Mouse (Mus musculus) urinary bladder, adult 2 months (tissue): Measurements from ENCODE around the gene Dbh. TPM values are rescaled to one million over a fixed set of nuclear protein-coding genes. Genes with fewer than 3 reads are reported as not detected.

ENCODE experiments used
- DNase-seq: peaks from one replicate; pipeline ENCODE4 v3.0.0; 2022; ENCODE audit warnings: low spot score
- polyA plus RNA-seq: library from polyadenylated mRNA; depleted of rRNA; stranded (reverse); fragments of >200 nt; gene quantifications from 2 replicates; pipeline ENCODE4 v1.2.3, GENCODE M21; 2012; rRNA removed

Dbh gene
- polyA plus RNA-seq, 1 experiment: 0.44 TPM

DNA sequence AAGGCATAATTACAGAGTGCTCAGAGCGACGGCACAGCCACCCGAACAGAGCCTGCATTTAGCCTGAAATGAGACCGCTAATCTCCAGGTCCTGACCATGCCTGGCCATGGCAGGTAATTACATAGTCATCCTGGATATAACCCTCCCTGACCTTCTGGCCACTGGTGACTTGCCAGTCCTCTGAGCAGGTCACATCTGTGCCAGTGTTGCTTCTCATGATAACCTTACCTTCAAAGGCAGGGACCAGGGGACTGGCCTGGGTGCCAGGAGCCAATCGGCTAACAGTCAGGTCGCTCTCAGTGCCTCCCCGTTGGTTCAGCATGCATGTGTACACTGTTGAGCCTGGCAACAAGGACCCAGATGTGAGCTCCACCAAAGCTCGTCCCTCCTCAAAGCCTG is 53.5 kb downstream of the Dbh start:
- no peak for DNase-seq

DNA sequence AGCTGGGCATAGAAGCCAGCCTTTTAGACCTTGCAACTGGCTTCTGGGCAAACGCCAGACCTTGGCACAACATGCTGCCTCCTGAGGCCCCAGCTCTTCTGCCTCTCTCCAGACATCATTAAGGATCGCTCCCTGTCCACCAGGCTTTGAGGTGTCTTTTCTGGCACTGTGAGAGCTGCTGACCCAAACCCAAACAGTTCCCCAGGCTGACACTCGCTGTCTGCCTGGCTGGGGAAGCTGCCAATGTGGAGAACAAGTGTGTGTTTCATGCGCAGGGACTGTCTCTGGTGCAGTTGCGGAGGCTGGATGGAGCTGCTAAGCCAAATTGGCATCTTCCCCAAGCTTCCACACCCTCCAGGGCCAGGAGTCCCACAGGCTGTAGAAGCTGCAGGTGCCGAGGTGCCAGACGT is 58.0 kb downstream of the Dbh start:
- no peak for DNase-seq

- DNase-seq: no peak
Observed at GRCm38 (mm10) chr2:27226572-27226971, 61.5 kb downstream of the Dbh start.

DNA sequence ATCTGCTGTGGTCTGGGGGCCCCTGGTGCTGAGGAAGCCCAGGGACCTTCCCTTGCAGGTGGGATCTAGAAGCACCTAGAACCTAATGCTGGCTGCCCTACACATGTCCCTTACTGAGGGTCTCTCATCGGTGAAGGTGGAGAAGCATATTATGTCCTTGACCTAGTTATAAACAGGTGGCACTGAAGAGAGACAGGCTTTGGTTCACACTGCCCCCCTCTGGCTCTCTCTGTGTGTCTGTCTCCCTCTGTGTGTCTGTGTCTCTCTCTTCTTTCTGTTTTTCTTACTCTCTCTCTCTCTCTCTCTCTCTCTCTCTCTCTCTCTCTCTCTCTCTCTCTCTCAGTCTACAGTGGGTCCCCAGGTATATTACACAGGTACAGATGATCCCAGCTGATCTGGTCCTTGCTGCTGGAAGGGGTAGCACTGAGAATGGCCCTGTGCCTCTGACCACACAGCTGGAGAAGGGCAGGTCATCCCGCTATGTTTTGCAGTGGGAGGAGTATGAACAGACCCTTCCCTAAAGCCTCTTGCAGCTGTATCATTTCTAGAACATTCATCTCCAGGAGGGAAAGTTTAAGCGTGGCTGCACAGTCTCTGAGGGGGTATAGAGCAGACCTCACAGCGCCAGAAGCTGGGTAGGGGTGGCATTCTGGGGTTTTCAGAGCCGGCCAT is 63.9 kb downstream of the Dbh start:
- DNase-seq: no peak

GRCm38 (mm10) chr2:27229481-27230105 is 64.6 kb downstream of the Dbh start:
- DNase-seq: no peak

DNA sequence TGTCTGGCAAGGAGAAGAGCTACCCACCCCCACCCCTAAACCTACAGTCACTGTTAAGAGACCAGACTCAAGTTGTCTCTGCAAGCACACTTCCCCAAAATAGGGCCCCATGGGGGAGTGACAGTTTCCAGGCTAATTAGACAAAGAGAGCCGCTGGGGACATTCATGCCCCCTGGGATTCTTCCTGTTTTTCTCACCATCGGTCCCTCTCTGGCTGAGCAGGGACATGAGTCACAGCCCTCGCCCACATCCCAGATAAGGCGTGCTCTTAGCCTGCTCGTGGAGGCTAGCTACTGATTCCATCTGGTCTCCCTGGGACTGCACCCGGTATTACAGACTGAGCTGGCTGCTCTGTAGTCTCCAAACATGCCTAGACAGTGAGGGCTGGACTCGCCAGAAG is 67.3 kb downstream of the Dbh start:
- DNase-seq: no peak

Other genes with a start within 250 kb of the Dbh start
- 43.1 and 48.2 TPM in 2 replicates for gene Surf2, start 248.9 kb upstream of the Dbh start, polyA plus RNA-seq
- gene Surf1, start 248.7 kb upstream of the Dbh start, polyA plus RNA-seq: 92.5 and 103 TPM in 2 replicates
- 131 and 132 TPM in 2 replicates for gene Surf4, start 231.3 kb upstream of the Dbh start, polyA plus RNA-seq
- 0.24 and 0.28 TPM in 2 replicates for gene Stkld1, start 231.2 kb upstream of the Dbh start, polyA plus RNA-seq
- 33.6 TPM in 2 replicates for gene Rexo4, start 200.8 kb upstream of the Dbh start, polyA plus RNA-seq
- 0.08 and 0.13 TPM in 2 replicates for gene Adamts13, start 191.8 kb upstream of the Dbh start, polyA plus RNA-seq
- 48.0 and 48.9 TPM in 2 replicates for gene Cacfd1, start 155.3 kb upstream of the Dbh start, polyA plus RNA-seq
- gene Slc2a6, start 137.2 kb upstream of the Dbh start, polyA plus RNA-seq: 2.2 and 2.8 TPM in 2 replicates
- gene Mymk, start 93.1 kb upstream of the Dbh start, polyA plus RNA-seq: not detected in 2 replicates
- 3.1 and 5.1 TPM in 2 replicates for gene Adamtsl2, start 85.9 kb upstream of the Dbh start, polyA plus RNA-seq
- gene Fam163b, start 22.7 kb upstream of the Dbh start, polyA plus RNA-seq: 0.09 and 0.11 TPM in 2 replicates
- 8.1 and 10.6 TPM in 2 replicates for gene Sardh, start 83.1 kb downstream of the Dbh start, polyA plus RNA-seq